Mouse (Mus musculus) ZHBTc4 (cell line): ENCODE results near the gene Tnni3k.

Experiments
- DNase-seq: peaks from one replicate; pipeline ENCODE4 v3.0.0-alpha.2; 2011; ENCODE audit warnings: low read depth, low spot score

The Tnni3k gene

GRCm38 (mm10) chr3:155055231-155055916, at the start of gene Tnni3k:
Gene Tnni3k (minus strand): TSS chr3:155055407.
- DNase-seq, result no peak

DNA sequence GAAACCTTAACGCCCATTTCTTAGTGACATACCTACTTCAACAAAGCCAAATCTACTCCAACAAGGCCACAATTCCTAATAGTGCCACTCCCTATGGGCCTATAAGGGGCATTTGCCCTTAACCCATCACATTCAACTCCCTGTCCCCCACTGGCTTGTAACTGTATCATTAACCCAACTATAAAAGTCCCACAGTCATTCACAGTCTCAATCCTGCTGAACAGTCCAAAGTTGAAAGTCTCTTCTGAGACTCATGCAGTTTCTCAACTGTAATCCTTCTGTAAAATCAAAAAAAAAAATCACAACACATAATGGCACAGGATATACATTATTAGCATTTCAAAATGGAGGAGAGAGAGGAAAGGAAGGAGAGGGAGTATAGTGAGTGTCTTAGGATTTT, 44.1 kb upstream of the Tnni3k start:
- no peak for DNase-seq

- DNase-seq, result peak; percentile 96
Measured at GRCm38 (mm10) chr3:155093116-155093956, 38.1 kb upstream of the Tnni3k start, which contains the start of the genes Fpgt and Lrriq3. Gene Fpgt (minus strand): TSS chr3:155093403. Gene Lrriq3 (plus strand): TSS chr3:155093434.

GRCm38 (mm10) chr3:155092081-155092480, 36.9 kb upstream of the Tnni3k start:
- DNase-seq, result no peak

DNA sequence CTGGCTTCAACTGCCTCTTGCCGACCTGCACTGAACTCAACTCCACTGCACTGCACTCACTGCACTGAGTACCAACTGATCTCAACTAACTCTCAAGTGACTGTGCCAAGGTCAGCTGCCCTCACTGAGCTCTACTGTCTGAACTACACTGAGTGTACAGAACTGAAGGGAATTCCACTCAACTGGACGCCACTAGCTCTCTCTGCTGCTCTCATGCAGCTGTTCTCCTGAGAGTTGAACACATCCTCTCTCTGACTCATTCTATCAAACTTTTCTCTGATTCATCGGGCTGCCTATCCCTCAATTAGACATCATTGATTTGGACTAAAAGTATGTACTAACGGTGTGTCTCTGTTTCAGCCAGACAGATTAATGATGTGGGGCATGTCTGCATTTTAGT, 22.7 kb upstream of the Tnni3k start:
- DNase-seq, result no peak

- no peak for DNase-seq
Measured at GRCm38 (mm10) chr3:155059449-155059822, 4.2 kb upstream of the Tnni3k start.

GRCm38 (mm10) chr3:155058800-155059448, 3.7 kb upstream of the Tnni3k start:
- no peak for DNase-seq

GRCm38 (mm10) chr3:155057566-155057965, 2.4 kb upstream of the Tnni3k start:
- no peak for DNase-seq

DNA sequence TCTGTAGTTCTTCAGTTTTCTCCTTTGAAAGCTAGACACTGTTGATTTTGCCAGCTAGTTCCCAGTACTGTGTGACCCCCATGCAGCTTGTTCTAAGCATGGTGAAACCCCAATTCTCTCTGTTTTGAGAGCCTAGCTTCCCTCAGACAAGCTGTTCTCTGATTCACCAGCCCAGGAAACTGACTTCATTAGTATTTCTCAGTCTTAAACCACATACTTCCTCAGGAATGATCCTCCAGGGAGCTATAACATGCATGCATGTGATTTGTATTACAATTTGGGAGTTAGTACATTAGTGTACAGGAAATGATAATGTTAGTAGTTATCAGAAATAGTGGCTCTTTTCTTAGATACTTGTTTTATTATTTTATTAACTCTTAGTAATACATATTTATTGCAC, 1.4 kb upstream of the Tnni3k start:
- DNase-seq, result no peak

DNA sequence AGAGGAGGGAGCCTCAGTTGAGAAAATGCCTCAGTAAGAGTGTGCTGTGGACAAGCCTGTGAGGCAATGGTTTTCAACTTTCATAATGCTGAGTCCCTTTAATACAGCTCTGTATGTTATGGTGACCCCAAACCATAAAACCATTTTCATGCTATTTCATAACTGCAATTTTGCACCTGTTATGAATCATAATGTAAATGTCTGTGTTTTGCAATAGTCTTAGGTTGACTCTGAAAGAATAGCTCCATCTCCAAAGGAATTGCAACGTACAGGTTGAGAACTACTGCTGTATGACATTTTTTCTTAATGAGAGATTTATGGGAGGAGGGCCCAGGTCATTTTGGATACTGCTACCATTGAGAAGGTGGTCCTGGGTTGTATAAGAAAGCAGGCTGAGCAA, 2.0 kb downstream of the Tnni3k start:
- DNase-seq, result no peak

GRCm38 (mm10) chr3:155052021-155052420, 3.2 kb downstream of the Tnni3k start:
- no peak for DNase-seq

DNA sequence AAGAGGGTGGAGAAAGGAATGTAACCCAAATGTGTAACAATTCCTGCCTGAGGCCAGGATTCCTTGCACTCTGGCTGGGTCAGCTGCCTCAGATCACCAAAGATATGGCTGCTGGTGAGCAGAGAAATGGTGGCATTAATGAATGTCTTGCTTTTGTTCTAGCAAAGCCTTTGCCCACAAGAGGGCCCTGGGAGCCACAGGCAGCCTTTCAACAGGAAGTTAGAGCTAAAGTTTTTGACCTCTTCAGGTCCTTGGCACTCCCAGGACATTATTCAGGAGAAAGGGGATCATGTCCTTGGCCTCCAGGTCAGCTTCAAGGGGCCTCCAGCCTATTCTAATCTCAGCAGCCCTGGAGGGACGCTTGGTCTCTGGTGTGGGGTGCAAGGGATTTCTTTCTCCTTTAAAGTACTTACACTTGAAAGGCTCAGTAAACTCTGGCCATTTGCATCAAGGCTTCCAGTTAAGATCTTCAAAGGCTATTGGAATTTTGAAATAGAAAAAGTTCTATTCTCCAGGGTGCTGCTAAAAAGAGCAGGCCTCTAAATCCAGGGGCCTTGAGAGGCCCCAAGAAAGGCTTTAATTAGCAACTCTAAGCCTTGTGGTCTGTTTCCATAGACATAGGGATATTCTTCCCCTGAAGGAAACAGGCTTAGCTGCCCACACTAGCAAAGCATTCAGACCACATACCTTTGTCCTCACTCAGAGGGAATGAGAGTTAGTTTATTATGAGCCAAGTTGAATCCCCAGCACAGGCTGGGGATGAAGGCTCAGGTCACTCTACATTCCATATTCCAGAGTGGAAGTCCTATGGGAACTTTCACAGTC, 16.0 kb downstream of the Tnni3k start:
- peak; percentile 89 for DNase-seq

GRCm38 (mm10) chr3:155034323-155034722, 20.9 kb downstream of the Tnni3k start:
- peak; percentile 43 for DNase-seq

GRCm38 (mm10) chr3:155030200-155030599, 25.0 kb downstream of the Tnni3k start:
- DNase-seq, result no peak

- DNase-seq, result no peak
Measured at GRCm38 (mm10) chr3:155002781-155003180, 52.4 kb downstream of the Tnni3k start.

DNA sequence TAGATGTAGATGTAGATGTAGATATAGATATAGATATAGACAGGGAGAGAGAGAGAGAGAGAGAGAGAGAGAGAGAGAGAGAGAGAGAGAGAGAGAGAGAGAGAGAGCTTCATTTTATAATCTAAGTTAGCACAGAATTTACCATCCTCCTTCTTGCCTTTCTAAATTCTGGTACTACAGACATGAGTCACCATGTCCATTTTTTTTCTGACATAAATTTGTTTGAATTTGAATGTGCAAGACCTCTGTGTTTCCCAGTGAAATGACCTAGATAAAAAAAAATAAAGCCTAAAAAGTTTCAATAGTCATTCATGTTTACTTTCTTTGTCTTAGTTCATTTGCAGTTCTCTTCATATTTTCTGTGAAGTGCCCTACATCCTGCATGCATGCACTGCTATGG, 54.2 kb downstream of the Tnni3k start:
- DNase-seq, result no peak

DNA sequence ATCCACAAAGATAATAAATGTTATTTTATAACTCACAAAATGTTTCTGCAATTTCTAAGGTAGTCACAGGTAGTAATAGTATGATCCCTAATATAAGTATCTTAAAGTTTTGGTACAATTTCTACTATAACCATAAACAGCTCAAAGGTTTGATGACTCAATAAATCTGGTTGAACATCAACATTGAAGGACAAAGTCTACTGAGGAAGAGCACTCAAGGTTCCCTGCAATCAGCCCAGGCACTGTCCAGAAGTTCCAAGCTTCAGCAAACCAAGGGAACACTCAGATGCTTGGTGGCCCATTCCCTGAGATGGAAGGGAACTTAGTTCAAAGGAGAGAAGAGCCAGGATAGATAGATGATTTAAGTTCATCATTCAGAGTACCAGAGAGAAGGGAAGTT, 62.5 kb downstream of the Tnni3k start:
- no peak for DNase-seq

DNA sequence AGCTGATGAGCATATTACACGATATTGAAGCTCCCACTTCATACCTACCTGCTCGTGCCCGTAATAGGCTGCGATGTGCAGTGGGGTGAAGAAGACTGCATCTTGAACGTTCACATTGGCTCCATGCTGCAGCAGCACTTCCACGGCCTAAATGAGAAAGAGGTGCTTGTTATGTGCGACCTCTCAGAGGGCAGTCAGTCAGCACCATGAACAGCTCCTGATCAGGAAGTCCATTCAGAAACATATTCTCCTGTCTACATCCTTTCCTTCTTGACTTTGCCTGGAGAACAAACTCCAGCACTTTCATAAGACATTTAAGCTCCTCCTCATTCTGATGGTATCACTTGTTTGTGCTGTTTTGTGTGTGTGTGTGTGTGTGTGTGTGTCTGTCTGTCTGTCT, 76.1 kb downstream of the Tnni3k start:
- DNase-seq, result peak; percentile 57

DNA sequence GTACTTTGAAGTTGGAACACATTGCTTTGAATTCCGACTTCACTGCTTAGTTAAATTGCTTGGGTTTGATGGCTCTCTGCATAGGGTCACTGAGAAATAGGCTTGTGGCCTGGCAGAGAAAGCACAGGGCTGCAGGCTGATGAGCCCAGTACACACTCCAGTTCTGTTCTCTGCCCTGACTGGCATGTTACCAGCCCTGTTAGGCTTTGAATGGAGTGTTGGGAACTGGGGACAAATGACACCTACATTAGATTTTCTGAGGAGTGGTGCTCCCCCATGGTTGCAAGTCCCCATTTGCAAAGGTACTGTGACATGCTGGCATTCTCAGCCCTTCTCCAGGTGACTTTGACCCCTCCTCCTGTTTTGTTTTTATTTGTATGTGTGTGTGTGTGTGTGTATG, 83.6 kb downstream of the Tnni3k start:
- no peak for DNase-seq

GRCm38 (mm10) chr3:154970981-154971380, 84.2 kb downstream of the Tnni3k start:
- DNase-seq, result no peak

- DNase-seq, result no peak
Measured at GRCm38 (mm10) chr3:154961284-154961683, 93.9 kb downstream of the Tnni3k start.

- DNase-seq, result no peak
Measured at GRCm38 (mm10) chr3:154953088-154953487, 102.1 kb downstream of the Tnni3k start.
